Mouse (Mus musculus): ENCODE measurements around the gene Gabrb1.

GRCm38 (mm10) chr5:72148679-72149078, 490.8 kb downstream of the Gabrb1 start:
- TF ChIP-seq CTCF (IDR thresholded peaks at IDR 0.05; ENCODE audit: control insufficient read depth, insufficient read depth, insufficient read length): no peak
- TF ChIP-seq USF1 (IDR thresholded peaks at IDR 0.05; ENCODE audit: low read depth): no peak
- no peak for TF ChIP-seq MAX (IDR thresholded peaks at IDR 0.05)
- no peak for TF ChIP-seq MYOD1 (IDR thresholded peaks at IDR 0.05; ENCODE audit: control insufficient read depth, insufficient read length, low read depth)

All from C2C12 (cell line).